Mouse (Mus musculus): ENCODE measurements around the gene Cyb5b. TPM values are rescaled to one million over a fixed set of nuclear protein-coding genes. Genes with fewer than 3 reads are reported as not detected.
"Not testable (repeated sequence)": the region's sequence is repeated elsewhere in the genome, so short reads cannot be mapped to it uniquely, and the experiment has no call there.

Cyb5b gene
- 10 to 100 TPM; 21.9 to 25.3 TPM for total RNA-seq (2021)
- long read RNA-seq, experiment 1, full-length matches to known transcripts = 26 of 36 reads
- long read RNA-seq, experiment 1, partial matches to known transcripts = 0 of 36 reads
- long read RNA-seq, experiment 1, other reads (novel, unspliced or antisense) = 10 of 36 reads
- long read RNA-seq, experiment 2, full-length matches to known transcripts = 54 of 79 reads
- long read RNA-seq, experiment 2, partial matches to known transcripts = 2 of 79 reads
- long read RNA-seq, experiment 2, other reads (novel, unspliced or antisense) = 23 of 79 reads

DNA sequence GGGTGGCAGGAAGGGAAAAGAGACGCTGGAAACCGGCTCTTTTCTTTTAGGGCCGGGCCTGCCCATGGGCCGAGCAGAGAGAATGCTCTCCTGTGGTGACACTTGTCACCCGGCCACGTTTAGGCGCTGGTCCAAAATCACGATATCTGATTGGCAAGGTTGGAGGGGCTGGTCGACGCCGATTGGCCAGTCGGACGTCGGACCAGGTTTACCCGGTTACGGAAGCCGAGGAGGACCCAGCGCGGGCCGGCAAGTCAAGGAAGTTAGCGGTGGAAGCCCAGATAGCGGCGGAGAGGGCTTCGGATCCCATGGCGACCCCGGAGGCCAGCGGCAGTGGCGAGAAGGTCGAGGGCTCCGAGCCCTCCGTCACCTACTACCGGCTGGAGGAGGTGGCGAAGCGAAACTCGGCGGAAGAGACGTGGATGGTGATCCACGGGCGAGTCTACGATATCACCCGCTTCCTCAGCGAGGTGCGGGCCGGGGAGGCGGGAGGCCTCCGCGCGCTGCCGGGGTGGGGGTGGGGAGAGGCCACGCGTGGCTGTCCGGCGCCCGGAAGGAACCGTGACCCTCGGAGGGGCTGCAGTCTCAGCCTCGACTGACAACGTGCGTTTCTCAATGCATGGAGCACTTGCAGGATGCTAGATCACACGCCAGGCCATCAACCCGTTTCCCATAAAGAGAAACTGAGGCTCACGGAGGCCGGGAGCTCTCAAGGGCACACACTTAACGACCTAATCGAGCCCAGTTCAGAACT lies at the start of gene Cyb5b:
Gene Cyb5b, plus strand, starts transcription at position 237 of the 754 bp plus-strand sequence.
- intact Hi-C loops (cut with DNase I; ENCODE audit: low total_unique reads) = no loop called here
- DNase-seq = peak; percentile 94

DNA sequence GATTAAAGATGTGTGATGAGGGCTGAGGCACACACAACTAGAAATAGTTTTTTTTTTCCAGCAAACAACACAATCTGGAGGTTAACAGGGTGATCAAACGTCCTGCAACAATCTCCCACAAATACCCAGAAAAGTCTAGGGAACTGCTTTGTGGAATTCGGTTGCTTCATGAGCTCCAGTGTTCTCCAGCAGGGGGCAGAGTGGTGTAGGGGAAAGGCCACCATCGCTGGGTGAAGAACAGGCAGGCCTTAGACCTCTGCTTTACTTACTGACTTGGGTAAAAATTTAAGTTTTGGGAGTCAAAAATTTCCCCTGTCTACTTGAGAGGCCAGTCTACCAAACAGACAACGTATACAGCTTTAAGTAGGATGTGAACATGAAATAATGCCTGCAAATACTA lies 45.9 kb upstream of the Cyb5b start:
- intact Hi-C loops (cut with DNase I; ENCODE audit: low total_unique reads) = loop anchor here (10.0 kb wide), 1 partner anchor 330 kb away; the partner anchor contains the start of gene Wwp2

DNA sequence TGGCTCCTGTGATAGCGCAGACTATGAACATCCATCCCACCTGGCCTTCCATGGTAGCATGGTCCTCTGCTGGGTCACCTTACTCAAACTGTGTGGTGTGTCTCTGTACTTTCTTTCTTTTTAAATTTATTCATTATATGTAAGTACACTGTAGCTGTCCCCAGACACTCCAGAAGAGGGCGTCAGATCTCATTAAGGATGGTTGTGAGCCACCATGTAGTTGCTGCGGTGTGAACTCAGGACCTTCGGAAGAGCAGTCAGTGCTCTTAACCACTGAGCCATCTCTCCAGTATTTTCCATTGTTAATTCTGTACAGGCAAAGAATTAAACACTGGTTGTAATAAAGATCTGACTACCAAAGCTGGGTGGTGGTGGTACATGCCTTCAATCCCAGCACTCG lies 42.4 kb upstream of the Cyb5b start:
- not testable (repeated sequence) for DNase-seq
- intact Hi-C loops (cut with DNase I; ENCODE audit: low total_unique reads) = loop anchor here (5.0 to 10.0 kb wide), 2 partner anchors 214 to 327 kb away; partner anchors contain the start of gene Wwp2

More for the DNA sequence above, 45.9 kb upstream of the Cyb5b start:
- DNase-seq = peak; percentile 72

DNA sequence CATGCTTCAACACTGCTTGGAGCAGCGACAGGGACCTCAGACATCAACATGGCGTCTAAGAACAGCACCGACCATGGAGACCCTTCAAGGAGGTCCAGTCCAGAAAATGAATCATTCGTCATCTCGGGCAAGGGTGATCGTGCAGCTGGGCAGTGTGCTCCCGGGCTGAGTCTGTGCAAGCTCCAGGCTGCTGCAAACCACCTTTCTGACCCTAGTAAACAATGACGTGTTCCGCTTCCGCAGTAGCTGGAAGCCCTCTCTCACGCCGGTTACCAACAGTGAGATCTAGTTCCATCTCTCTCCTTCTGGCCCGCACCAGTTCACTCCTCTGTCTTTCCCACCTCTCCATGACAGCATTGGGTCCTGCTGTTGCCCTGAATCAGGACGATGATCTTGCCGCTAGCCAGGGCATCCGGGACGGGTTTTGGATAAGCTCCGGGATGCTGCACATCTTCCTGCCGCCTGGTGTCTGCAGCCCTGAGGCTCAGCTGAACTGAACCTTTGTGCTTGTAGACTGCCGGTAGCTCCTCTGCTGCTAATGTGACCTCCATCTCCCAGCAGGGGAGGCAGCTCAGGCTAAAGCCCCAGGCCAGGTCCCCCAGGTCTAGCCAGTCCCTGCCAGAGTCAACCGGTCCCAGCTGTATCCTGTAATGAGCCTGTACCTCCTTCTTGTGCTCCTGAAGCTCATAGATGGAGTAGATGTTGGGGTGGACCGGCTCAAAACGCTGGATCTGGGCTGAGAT lies 41.3 kb upstream of the Cyb5b start:
- intact Hi-C loops (cut with DNase I; ENCODE audit: low total_unique reads) = loop anchor here (5.0 to 10.0 kb wide), 2 partner anchors 213 to 326 kb away; partner anchors contain the start of gene Wwp2
- no peak for DNase-seq

DNA sequence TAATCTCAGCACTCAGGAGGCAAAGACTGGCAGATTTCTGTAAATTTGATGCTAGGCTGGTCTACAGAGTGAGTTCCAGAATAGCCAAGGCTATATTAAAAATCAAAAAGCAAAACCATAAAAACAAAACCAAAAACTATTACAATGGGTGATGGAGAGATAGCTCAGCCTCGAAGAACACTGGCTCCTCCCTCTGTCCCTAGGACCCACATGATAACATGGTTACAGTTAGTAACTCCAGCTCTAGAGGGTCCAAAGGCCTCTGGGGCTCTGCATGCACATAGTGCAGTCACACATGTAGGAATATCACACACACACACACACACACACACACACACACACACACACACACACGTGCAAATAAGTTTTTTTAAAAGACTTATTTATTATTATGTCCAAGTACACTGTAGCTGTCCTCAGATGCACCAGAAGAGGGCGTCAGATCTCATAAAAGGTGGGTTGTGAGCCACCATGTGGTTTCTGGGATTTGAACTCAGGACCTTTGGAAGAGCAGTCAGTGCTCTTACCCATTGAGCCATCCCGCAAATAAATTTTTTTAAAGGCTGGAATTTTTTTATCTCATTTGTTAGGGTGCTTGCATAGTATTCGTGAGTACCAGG lies 40.5 kb upstream of the Cyb5b start:
- DNase-seq = no peak
- intact Hi-C loops (cut with DNase I; ENCODE audit: low total_unique reads) = loop anchor here (5.0 to 10.0 kb wide), 2 partner anchors 212 to 325 kb away; partner anchors contain the start of gene Wwp2

DNA sequence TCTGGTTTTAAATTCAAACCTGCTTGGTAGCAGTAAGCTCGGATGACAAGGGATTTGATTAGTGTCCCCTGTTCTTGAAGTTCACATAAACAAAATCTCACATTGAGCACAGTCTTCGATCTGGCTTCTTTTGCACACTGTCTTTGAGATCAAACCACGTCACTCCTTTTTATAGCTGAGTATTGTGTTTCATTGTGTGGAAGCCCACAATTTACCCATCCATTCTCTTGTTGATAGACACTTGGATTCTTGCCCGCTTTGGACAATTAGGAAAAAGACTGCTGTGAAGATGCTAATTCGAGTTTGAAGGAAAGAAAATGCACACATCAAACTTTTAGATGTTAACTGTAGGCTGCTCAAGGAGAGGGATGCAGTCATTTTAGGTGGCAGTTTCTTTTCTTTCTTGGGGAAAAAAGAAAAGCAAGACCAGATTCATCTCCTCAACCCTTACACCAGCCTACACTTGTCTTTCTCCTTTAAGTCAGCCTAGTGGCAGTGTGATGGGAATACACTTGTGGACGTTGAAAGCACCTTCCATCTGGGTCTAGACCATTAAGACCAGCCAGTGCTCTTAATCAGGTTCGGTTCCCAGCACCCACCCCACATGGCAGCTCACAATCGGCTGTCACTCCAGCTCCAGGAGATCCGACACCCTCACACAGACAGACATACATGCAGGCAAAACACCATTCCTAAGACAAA lies 39.7 kb upstream of the Cyb5b start:
- DNase-seq = no peak
- intact Hi-C loops (cut with DNase I; ENCODE audit: low total_unique reads) = no loop called here

DNA sequence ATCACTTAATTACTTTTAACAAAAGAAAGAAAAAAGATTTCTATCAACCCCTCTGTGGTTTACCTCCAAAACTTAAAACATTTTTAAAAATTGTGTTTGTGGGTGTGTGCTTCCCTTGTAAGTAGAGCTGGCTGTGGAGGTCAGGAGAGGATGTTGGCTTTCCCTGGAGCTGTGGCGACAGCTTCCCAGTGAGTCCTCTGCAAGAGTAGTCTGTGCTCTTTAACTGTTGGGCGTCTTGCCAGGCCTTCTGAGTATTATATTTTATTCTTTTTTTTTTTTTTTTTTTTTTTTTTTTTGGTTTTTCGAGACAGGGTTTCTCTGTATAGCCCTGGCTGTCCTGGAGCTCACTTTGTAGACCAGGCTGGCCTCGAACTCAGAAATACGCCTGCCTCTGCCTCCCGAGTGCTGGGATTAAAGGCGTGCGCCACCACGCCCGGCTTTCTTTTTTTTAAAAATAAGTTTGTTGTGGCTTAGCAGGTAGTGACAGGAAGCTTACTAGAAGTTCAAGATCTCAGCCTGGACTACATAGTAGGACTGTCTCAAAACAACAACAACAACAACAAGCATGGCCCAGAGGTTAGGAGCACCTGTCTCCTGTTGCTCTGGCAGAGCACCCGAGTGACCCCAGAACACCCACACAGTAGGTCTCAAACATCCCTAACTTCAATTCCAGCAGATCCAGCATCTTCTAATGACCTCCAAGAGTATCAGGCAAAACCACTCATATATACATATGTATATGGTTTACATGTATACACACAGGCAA lies 38.9 kb upstream of the Cyb5b start:
- DNase-seq = no peak

DNA sequence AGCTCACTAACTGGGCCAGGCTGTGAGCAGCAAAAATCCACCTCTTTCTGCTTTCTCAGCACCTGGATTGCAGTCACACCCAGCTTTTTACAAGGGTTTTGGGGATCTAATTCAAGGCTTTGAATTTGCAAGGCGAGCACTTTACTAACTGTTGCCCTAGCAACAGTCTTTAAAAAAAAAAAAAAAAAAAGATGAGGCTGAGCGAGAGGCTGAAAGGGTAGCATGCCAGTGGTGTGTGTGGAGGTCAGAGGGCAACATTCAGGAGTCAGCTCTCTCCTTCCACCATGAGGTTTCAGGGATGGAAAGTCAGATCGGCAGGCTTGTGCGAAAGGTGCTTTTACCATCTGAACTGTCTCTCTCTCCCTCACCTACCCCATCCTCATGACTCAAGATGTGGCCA lies 37.2 kb upstream of the Cyb5b start:
- intact Hi-C loops (cut with DNase I; ENCODE audit: low total_unique reads) = no loop called here
- DNase-seq = no peak

More for the DNA sequence above, 38.9 kb upstream of the Cyb5b start:
- intact Hi-C loops (cut with DNase I; ENCODE audit: low total_unique reads) = no loop called here

DNA sequence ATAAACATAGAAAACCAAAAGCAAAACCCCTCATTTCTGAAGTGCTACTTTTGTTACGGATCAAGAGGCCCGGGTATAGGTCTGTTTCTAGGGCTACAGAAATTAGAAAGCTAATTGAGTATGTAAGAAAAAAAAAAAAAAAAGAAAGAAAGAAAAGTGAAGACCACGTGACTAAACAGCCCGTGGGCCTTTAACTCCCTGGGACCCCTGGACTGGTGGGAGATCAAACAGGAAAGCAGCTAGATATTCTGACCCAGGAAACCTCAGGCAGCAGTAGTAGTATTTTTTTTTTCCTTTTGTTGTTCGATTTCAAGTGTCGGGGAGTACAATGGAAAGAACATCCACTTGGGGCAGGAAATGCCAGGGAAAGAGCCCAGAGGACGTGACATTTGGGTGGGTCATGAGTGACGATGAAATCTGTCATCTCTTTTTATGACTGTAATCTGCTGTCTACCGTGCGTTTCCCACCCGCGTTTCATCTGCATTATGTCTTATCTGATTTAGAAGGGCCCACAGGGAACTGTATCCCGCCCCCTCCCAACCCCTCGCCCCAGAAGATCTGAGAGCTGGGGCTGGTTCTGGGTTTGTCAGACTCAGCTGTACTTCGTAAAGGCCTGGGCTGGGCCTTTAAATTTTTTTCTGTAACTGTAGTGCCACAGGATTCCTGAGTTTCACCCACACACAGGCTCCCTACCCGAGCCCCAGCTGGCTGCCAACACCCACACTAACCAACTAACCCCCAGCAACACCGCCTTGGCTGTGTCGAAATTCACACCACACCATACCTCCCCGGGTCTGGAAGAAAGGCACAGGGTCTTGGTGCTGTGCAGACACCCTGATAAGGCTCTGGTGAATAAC lies 36.1 kb upstream of the Cyb5b start:
- intact Hi-C loops (cut with DNase I; ENCODE audit: low total_unique reads) = no loop called here
- DNase-seq = no peak

DNA sequence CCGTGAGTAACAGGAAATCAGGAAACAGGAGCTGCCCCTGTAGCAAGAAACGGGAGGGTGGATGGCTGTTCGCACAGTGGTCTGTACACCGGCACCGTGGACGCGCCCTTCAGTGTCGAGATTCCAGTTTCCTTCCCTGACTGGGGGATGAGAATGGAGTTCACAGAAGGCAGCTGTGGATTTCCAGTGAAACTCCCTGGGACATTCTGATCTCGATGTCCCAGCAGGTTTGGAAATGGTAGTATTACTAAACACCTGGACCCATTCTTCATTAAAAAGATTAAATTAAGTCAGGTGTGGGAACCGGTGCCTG lies 35.5 kb upstream of the Cyb5b start:
- intact Hi-C loops (cut with DNase I; ENCODE audit: low total_unique reads) = no loop called here
- DNase-seq = no peak

DNA sequence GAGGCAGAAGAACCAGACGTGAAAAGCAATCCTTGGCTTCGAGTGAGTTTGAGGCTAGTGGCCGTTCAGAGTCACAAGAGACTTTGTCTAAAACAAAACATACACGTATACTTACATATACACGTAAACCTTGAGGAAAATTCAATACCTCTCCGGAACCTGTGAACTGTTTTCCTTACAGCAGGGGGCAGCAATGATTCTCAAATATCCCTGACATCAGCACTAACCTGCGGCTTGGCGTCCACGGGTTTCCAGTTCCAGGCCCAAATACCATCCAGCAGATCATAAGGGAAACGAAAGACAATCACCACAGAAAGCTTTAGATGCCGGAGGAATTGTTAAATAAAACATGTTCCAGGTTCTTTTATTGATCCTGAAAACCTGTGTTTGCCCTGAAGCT lies 34.4 kb upstream of the Cyb5b start:
- peak; percentile 75 for DNase-seq
- intact Hi-C loops (cut with DNase I; ENCODE audit: low total_unique reads) = no loop called here

DNA sequence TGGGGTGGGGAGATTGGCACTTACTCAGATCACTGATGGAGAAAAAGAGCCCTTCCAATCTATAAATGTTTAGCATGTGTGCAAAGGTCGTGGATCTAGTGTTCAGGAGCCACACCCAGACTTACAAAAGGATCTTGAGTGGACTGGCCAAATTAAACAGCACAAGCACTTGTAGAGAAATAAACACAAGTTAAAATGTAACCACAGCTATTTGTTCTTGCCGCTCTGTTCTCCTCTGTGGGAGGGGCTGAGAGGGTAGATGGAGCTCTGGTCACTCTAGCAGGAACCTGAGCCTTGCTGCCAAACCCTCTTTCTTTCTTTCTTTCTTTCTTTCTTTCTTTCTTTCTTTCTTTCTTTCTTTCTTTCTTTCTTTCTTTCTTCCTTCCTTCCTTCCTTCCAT lies 33.4 kb upstream of the Cyb5b start:
- no peak for DNase-seq
- intact Hi-C loops (cut with DNase I; ENCODE audit: low total_unique reads) = no loop called here

DNA sequence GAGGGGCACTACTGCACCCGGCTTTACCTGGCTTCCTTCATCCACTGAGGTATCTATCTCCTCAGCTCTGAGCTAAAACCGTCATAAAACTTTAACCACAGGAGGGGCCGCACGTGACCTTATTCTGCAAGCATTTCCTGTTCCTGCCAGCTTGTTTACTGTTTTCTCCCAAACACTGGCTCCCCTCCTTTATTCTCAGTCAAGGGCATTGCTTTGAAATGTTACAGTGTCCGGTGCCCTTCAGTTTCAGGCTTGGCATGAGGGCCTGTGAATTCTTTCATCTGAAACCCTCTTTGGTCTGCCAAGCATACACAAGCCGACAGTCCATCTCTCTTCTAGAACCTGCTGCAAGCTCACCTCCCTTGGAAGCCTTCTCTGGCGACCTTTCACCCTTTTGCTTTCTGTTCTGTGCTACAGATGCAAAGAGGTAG lies 31.6 kb upstream of the Cyb5b start:
- intact Hi-C loops (cut with DNase I; ENCODE audit: low total_unique reads) = no loop called here
- DNase-seq = no peak

DNA sequence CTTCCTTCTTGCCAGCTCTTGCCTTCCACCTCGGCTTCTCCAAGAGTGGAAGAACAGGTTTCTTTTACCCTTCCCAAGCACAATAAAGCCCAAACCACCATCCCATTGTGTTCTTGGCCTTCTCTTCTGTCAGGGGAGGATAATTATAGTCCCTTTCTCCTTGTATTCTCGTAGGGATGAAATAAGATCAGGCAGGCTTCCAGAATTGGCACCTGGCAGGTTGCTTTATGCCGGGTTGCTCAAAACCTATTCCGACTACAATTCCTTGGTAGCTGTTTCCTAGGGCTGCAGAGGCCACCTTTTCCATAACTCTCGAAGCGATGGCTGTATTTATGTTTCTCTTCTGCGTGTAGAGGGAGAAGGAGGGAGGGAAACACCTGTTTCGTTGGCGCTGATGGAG lies 31.0 kb upstream of the Cyb5b start:
- no peak for DNase-seq
- intact Hi-C loops (cut with DNase I; ENCODE audit: low total_unique reads) = no loop called here

DNA sequence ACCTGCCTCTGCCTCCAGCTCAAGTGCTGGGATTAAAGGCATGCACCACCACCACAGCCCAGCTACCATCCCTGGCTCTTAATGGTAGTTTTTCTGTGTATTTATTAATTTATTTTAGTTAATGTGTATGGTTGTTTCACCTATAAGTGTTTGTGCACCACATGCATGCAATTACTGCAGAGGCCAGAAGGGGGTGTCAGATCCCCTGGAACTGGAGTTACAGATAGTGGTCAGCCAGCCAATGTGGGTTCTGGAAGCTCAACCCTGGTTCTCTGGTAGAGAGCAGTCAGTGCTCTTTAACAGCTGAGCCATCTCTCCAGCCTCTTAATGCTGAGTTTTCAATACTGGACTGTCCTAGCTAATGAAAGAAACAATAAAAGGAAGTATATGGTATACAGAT lies 29.6 kb upstream of the Cyb5b start:
- DNase-seq = no peak
- intact Hi-C loops (cut with DNase I; ENCODE audit: low total_unique reads) = no loop called here

DNA sequence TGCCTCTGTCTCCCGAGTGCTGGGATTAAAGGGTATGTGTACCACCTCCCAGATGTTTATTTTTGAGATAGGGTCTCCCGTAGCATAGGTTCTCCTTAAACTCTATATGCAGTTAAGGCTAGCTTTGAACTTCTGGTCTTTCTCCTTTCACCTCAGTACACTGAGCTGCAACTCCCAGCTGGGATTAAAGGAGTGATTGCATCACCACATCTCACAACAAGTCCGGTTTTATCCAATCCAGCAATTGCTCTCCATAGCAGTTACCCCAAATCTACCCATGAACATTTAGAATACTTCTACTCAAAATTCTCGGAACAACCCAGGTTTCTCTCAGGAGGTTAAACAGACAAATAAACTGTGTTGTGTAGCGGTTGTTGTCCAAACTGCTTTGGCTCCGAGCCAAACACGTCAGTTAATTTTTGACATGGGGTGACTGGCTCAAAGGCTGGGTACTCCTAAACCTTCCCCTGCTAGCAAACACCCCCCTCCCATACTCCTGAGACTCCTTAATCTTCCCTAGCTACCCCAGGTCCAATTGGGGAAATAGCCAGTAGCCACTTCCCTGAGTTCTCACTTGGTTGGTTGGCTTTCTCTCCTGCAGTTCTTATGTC lies 28.7 kb upstream of the Cyb5b start:
- DNase-seq = no peak

DNA sequence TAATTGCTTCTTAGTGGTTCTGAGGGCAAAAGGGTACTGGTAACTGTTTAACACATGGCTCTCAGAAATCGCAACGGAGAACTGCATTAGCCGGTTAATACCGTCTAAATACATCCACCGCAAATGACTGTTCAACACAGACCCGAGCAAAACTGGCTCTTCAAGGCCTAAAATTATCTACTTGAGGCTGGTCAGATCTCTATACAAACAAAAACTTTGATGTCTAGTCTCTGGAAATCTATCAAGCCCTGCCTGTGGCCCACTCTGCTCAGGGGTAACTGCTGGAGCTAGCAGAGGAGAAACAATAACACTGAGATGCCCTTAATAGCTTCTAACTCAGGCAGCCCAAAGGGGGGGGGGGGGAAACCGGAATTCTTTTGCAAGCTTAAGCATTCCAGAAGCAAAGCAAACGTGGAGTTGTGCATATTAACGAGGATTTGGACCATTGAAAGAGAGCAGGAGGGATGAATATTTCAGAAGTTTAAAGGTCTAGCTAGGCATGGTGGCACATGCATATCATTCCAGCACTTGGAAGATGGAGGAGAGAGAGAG lies 27.3 kb upstream of the Cyb5b start:
- DNase-seq = no peak
- intact Hi-C loops (cut with DNase I; ENCODE audit: low total_unique reads) = no loop called here

More for the DNA sequence above, 28.7 kb upstream of the Cyb5b start:
- intact Hi-C loops (cut with DNase I; ENCODE audit: low total_unique reads) = no loop called here

Data from gastrocnemius, postnatal 14 days (tissue).